Mouse (Mus musculus) left cerebral cortex, postnatal 25 days (tissue): ENCODE results near the gene Avpr1b. TPM values are rescaled to one million over a fixed set of nuclear protein-coding genes. Genes with fewer than 3 reads are reported as not detected.

Experiments
- DNase-seq, 2 experiments: peaks; one replicate each; pipeline ENCODE4 v3.0.0; 2022; ENCODE audit warnings: low spot score in 2 of 2, mixed read lengths in 1 of 2
- intact Hi-C: fragments of 180-260 bp; cut with DNase I; formaldehyde crosslinking; loops from one replicate; pipeline ENCODE4 v1.15.1; 2025
- total RNA-seq, 2 experiments: library from RNA; stranded (reverse); gene quantifications; 2 replicates each; pipeline ENCODE4 v1.2.3; 2021

Gene Avpr1b
- total RNA-seq, 2 experiments from 2014 or later: not detected

- no peak for DNase-seq
- intact Hi-C loops: no loop called here
Observed at GRCm38 (mm10) chr1:131660266-131660665, 61.2 kb downstream of the Avpr1b start.

- no peak for DNase-seq
- intact Hi-C loops: no loop called here
Observed at GRCm38 (mm10) chr1:131660716-131661472, 61.9 kb downstream of the Avpr1b start.

Other genes with a start within 250 kb of the Avpr1b start
- 10 to 100 TPM; 82.7 to 83.7 TPM for gene Srgap2, start 71.9 kb upstream of the Avpr1b start, total RNA-seq
- 1 to 10 TPM; 1.1 to 1.2 TPM for gene Fam72a, start 71.3 kb upstream of the Avpr1b start, total RNA-seq
- gene Ctse, start 39.1 kb downstream of the Avpr1b start, total RNA-seq: not detected
- 1 to 10 TPM; 3.1 to 4.0 TPM for gene Rab7b, start 89.5 kb downstream of the Avpr1b start, total RNA-seq
- under 1 TPM in 1 of 2 experiments, not detected in 1; 0.14 TPM for gene Slc26a9, start 144.8 kb downstream of the Avpr1b start, total RNA-seq
- 1 to 10 TPM; 1.9 to 2.1 TPM for gene Pm20d1, start 198.1 kb downstream of the Avpr1b start, total RNA-seq
- gene Slc41a1, start 228.3 kb downstream of the Avpr1b start, total RNA-seq: 10 to 100 TPM; 46.4 to 51.0 TPM